Mouse (Mus musculus): Measurements from ENCODE around the gene Rprd2. TPM values are rescaled to one million over a fixed set of nuclear protein-coding genes. Genes with fewer than 3 reads are reported as not detected.

Gene Rprd2
- polyA plus RNA-seq, 1 experiment = 8.5 TPM

GRCm38 (mm10) chr3:95856115-95856514 is 37.5 kb upstream of the Rprd2 start:
- Histone ChIP-seq H3K27me3 (ENCODE audit: control insufficient read depth, insufficient read depth, insufficient read length) (no peaks in the 10 kb centered on the region), H3K36me3 (ENCODE audit: control insufficient read depth, insufficient read depth) (peaks cover 21% of the 10 kb centered on the region), H3K4me2 (ENCODE audit: low read depth) (peak overlapping the region; percentile 68), H3ac (ENCODE audit: control insufficient read depth, insufficient read length) (peak overlapping the region; percentile 16), H3K79me2 (ENCODE audit: control insufficient read depth, insufficient read depth) (peaks cover 20% of the 10 kb centered on the region), H3K4me3 (peak overlapping the region; percentile 70)
- no peak for TF ChIP-seq CEBPB (IDR thresholded peaks at IDR 0.05; ENCODE audit: insufficient read depth, poor library complexity, severe bottlenecking)
- no peak for TF ChIP-seq E2F4 (IDR thresholded peaks at IDR 0.05; ENCODE audit: insufficient read depth)
- TF ChIP-seq TCF3 (IDR thresholded peaks at IDR 0.05; ENCODE audit: insufficient read length, low read depth) = no peak
- TF ChIP-seq POLR2A (IDR thresholded peaks at IDR 0.05; ENCODE audit: insufficient read length, low read depth) = no peak
- TF ChIP-seq POLR2AphosphoS2 (IDR thresholded peaks at IDR 0.05; ENCODE audit: insufficient read length, low read depth) = no peak
- no peak for TF ChIP-seq REST (IDR thresholded peaks at IDR 0.05; ENCODE audit: insufficient read depth, insufficient read length)
- TF ChIP-seq TCF12 (IDR thresholded peaks at IDR 0.05; ENCODE audit: insufficient read depth, poor library complexity, severe bottlenecking) = no peak
- TF ChIP-seq MYOG (IDR thresholded peaks at IDR 0.05; ENCODE audit: control insufficient read depth in 1 of 3, insufficient read depth in 1 of 3, insufficient read length in 2 of 3, low read depth in 2 of 3) = no peak
- no peak for TF ChIP-seq MAX (IDR thresholded peaks at IDR 0.05; ENCODE audit: low read depth)
- no peak for TF ChIP-seq SRF (IDR thresholded peaks at IDR 0.05; ENCODE audit: control insufficient read depth, insufficient read length, low read depth)
- no peak for TF ChIP-seq MYOD1 (IDR thresholded peaks at IDR 0.05; ENCODE audit: control insufficient read depth in 1 of 3, insufficient read length in 2 of 3, low read depth in 2 of 3)

GRCm38 (mm10) chr3:95855502-95856089 is 36.9 kb upstream of the Rprd2 start, which contains the start of gene Prpf3:
Gene Prpf3, minus strand, starts transcription at chr3:95855885.
- Histone ChIP-seq H3ac (ENCODE audit: control insufficient read depth, insufficient read length) (peak within 1 kb of the TSS; percentile 16), H3K79me2 (ENCODE audit: control insufficient read depth, insufficient read depth) (peaks cover 20% of the 10 kb centered on the region), H3K4me3 (peak within 1 kb of the TSS; percentile 70), H3K4me2 (ENCODE audit: low read depth) (peak within 1 kb of the TSS; percentile 79), H3K36me3 (ENCODE audit: control insufficient read depth, insufficient read depth) (peaks cover 26% of the 10 kb centered on the region), H3K27me3 (ENCODE audit: control insufficient read depth, insufficient read depth, insufficient read length) (no peaks in the 10 kb centered on the region)
- TF ChIP-seq USF1 (IDR thresholded peaks at IDR 0.05; ENCODE audit: low read depth) = peak; percentile 96
- peak; percentile 99 for TF ChIP-seq POLR2A (IDR thresholded peaks at IDR 0.05; ENCODE audit: insufficient read length, low read depth)
- no peak for TF ChIP-seq SRF (IDR thresholded peaks at IDR 0.05; ENCODE audit: control insufficient read depth, insufficient read length, low read depth)
- TF ChIP-seq POLR2AphosphoS2 (IDR thresholded peaks at IDR 0.05; ENCODE audit: insufficient read length, low read depth) = peak; percentile 95
- no peak for TF ChIP-seq TCF3 (IDR thresholded peaks at IDR 0.05; ENCODE audit: insufficient read length, low read depth)
- TF ChIP-seq MYOD1 (IDR thresholded peaks at IDR 0.05; ENCODE audit: control insufficient read depth in 1 of 3, insufficient read length in 2 of 3, low read depth in 2 of 3) = no peak
- TF ChIP-seq MAX (IDR thresholded peaks at IDR 0.05; ENCODE audit: low read depth) = peak; percentile 47
- no peak for TF ChIP-seq REST (IDR thresholded peaks at IDR 0.05; ENCODE audit: insufficient read depth, insufficient read length)
- TF ChIP-seq CEBPB (IDR thresholded peaks at IDR 0.05; ENCODE audit: insufficient read depth, poor library complexity, severe bottlenecking) = no peak
- TF ChIP-seq E2F4 (IDR thresholded peaks at IDR 0.05; ENCODE audit: insufficient read depth) = peak; percentile 11
- TF ChIP-seq TCF12 (IDR thresholded peaks at IDR 0.05; ENCODE audit: insufficient read depth, poor library complexity, severe bottlenecking) = no peak
- peak in 2 of 3 experiments; percentile 10 to 50 for TF ChIP-seq MYOG (IDR thresholded peaks at IDR 0.05; ENCODE audit: control insufficient read depth in 1 of 3, insufficient read depth in 1 of 3, insufficient read length in 2 of 3, low read depth in 2 of 3)

GRCm38 (mm10) chr3:95851317-95851716 is 32.7 kb upstream of the Rprd2 start:
- H3K27me3 ChIP-seq (ENCODE audit: control insufficient read depth, insufficient read depth, insufficient read length) = no peaks in the 10 kb centered on the region

GRCm38 (mm10) chr3:95850611-95851010 is 31.9 kb upstream of the Rprd2 start:
- H3K4me2 ChIP-seq (ENCODE audit: low read depth) = no peak overlapping the region
- TF ChIP-seq MYOG (IDR thresholded peaks at IDR 0.05; ENCODE audit: control insufficient read depth in 1 of 3, insufficient read depth in 1 of 3, insufficient read length in 2 of 3, low read depth in 2 of 3) (no peak), CEBPB (IDR thresholded peaks at IDR 0.05; ENCODE audit: insufficient read depth, poor library complexity, severe bottlenecking) (no peak)
- no peak overlapping the region for H3ac ChIP-seq (ENCODE audit: control insufficient read depth, insufficient read length)
- H3K27me3 ChIP-seq (ENCODE audit: control insufficient read depth, insufficient read depth, insufficient read length) = no peaks in the 10 kb centered on the region
- no peak overlapping the region for H3K4me3 ChIP-seq
- H3K36me3 ChIP-seq (ENCODE audit: control insufficient read depth, insufficient read depth) = peaks cover 70% of the 10 kb centered on the region
- peaks cover 20% of the 10 kb centered on the region for H3K79me2 ChIP-seq (ENCODE audit: control insufficient read depth, insufficient read depth)

More at GRCm38 (mm10) chr3:95851317-95851716, 32.7 kb upstream of the Rprd2 start:
- Histone ChIP-seq H3K4me3 (no peak overlapping the region), H3ac (ENCODE audit: control insufficient read depth, insufficient read length) (no peak overlapping the region), H3K36me3 (ENCODE audit: control insufficient read depth, insufficient read depth) (peaks cover 65% of the 10 kb centered on the region), H3K79me2 (ENCODE audit: control insufficient read depth, insufficient read depth) (peaks cover 20% of the 10 kb centered on the region), H3K4me2 (ENCODE audit: low read depth) (no peak overlapping the region)
- TF ChIP-seq TCF12 (IDR thresholded peaks at IDR 0.05; ENCODE audit: insufficient read depth, poor library complexity, severe bottlenecking) (no peak), SRF (IDR thresholded peaks at IDR 0.05; ENCODE audit: control insufficient read depth, insufficient read length, low read depth) (no peak), POLR2A (IDR thresholded peaks at IDR 0.05; ENCODE audit: insufficient read length, low read depth) (no peak), TCF3 (IDR thresholded peaks at IDR 0.05; ENCODE audit: insufficient read length, low read depth) (no peak)

- TF ChIP-seq POLR2AphosphoS2 (IDR thresholded peaks at IDR 0.05; ENCODE audit: insufficient read length, low read depth) = no peak
- no peak for TF ChIP-seq CEBPB (IDR thresholded peaks at IDR 0.05; ENCODE audit: insufficient read depth, poor library complexity, severe bottlenecking)
- TF ChIP-seq USF1 (IDR thresholded peaks at IDR 0.05; ENCODE audit: low read depth) = no peak
- no peak for TF ChIP-seq SRF (IDR thresholded peaks at IDR 0.05; ENCODE audit: control insufficient read depth, insufficient read length, low read depth)
- no peak for TF ChIP-seq REST (IDR thresholded peaks at IDR 0.05; ENCODE audit: insufficient read depth, insufficient read length)
- no peak for TF ChIP-seq E2F4 (IDR thresholded peaks at IDR 0.05; ENCODE audit: insufficient read depth)
- TF ChIP-seq TCF3 (IDR thresholded peaks at IDR 0.05; ENCODE audit: insufficient read length, low read depth) = no peak
- TF ChIP-seq MAX (IDR thresholded peaks at IDR 0.05; ENCODE audit: low read depth) = no peak
- no peak for TF ChIP-seq TCF12 (IDR thresholded peaks at IDR 0.05; ENCODE audit: insufficient read depth, poor library complexity, severe bottlenecking)
- no peak for TF ChIP-seq POLR2A (IDR thresholded peaks at IDR 0.05; ENCODE audit: insufficient read length, low read depth)
- TF ChIP-seq MYOD1 (IDR thresholded peaks at IDR 0.05; ENCODE audit: control insufficient read depth in 1 of 3, insufficient read length in 2 of 3, low read depth in 2 of 3) = no peak
- H3K79me2 ChIP-seq (ENCODE audit: control insufficient read depth, insufficient read depth) = no peaks in the 10 kb centered on the region
- H3K4me3 ChIP-seq = no peak overlapping the region
- peaks cover 68% of the 10 kb centered on the region for H3K36me3 ChIP-seq (ENCODE audit: control insufficient read depth, insufficient read depth)
- H3K27me3 ChIP-seq (ENCODE audit: control insufficient read depth, insufficient read depth, insufficient read length) = no peaks in the 10 kb centered on the region
- H3ac ChIP-seq (ENCODE audit: control insufficient read depth, insufficient read length) = no peak overlapping the region
- H3K4me2 ChIP-seq (ENCODE audit: low read depth) = no peak overlapping the region
These were observed 24.0 kb upstream of the Rprd2 start for GRCm38 (mm10) chr3:95842503-95843214.
